15 mouse cellular contexts compared by ENCODE assay signal in the genomic region with DNA sequence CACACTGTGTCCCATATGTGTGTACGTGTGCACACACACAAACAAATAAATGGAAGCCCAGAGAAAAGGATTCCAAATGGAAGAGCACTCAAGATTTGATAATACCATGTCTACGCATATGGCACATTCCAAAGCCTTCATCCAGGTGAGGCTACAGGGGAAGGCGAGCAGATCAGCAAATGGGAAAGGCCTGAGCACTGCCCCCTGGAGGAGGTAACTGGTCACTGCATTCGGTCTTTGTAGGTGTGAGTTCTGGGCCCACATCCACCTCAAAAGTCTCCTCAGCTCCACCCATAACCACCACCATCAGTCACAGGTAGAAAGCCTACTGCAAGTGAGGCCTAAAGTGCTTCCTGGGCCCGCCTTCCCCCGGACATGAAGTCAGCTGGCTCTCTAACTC. TPM values are rescaled to one million over a fixed set of nuclear protein-coding genes. Genes with fewer than 3 reads are reported as not detected.
DNase-seq lines count a peak whose midpoint lies in the region; ATAC-seq and TF ChIP-seq lines count a peak whose summit lies in the region.
"Had no signal": no experiment of that assay in that cellular context is flagged by ENCODE, and none has a peak within 500 bp of the region (broad histone marks: within the 10 kb centered on the region; RNA-seq: fewer than 3 reads in every experiment).

No protein-coding gene starts in this region.

- no peak for ATAC-seq in hindbrain, postnatal 0 days
- ATAC-seq in hindbrain, embryonic 12.5 days (ENCODE audit: low FRiP score): no peak
- no peak for ATAC-seq in lung, embryonic 14.5 days (ENCODE audit: insufficient read depth)
- ATAC-seq in monocyte, adult 5-6 weeks (replicated peaks; ENCODE audit: insufficient number of reproducible peaks, low FRiP score, low TSS enrichment, poor library complexity, severe bottlenecking): 0 out of 2 replicates have a peak, but pooled peaks have one; percentile 40
- ATAC-seq: Patski had no signal

- no peak for DNase-seq in hindbrain, postnatal 0 days (ENCODE audit: low spot score)
- no peak for DNase-seq in lung, embryonic 14.5 days
- DNase-seq in lung, postnatal 14 days: no peak
- DNase-seq in midbrain, embryonic 10.5 days (ENCODE audit: low spot score): no peak
- no peak for DNase-seq in gastrocnemius, postnatal 25 days
- DNase-seq: cerebellum, postnatal 10 days had no signal

- no peak for TF ChIP-seq EP300 in ES-Bruce4 (IDR thresholded peaks at IDR 0.05; ENCODE audit: insufficient read depth, low read depth, low read length)

- H3K27me3 ChIP-seq in hindbrain, postnatal 0 days (ENCODE audit: insufficient read depth, low read length): no peaks in the 10 kb centered on the region
- no peaks in the 10 kb centered on the region for H3K27me3 ChIP-seq in hindbrain, embryonic 12.5 days
- H3K27me3 ChIP-seq in lung, embryonic 14.5 days (ENCODE audit: insufficient read depth, low read length): no peaks in the 10 kb centered on the region
- H3K27me3 ChIP-seq in ES-Bruce4 (ENCODE audit: control insufficient read depth, insufficient read depth, low read length, poor library complexity, severe bottlenecking): no peaks in the 10 kb centered on the region
- H3K27me3 ChIP-seq in midbrain, embryonic 10.5 days (ENCODE audit: low read depth, poor library complexity, severe bottlenecking): no peaks in the 10 kb centered on the region
- H3K27me3 ChIP-seq: kidney, embryonic 15.5 days; stomach, embryonic 15.5 days had no signal

- 91% methylated on average over 6 of the region's 6 CpGs for WGBS in hindbrain, postnatal 0 days
- WGBS in hindbrain, embryonic 12.5 days: 95% methylated on average over 6 of the region's 6 CpGs
- 86% methylated on average over 6 of the region's 6 CpGs for WGBS in lung, embryonic 14.5 days
- 89% methylated on average over 6 of the region's 6 CpGs for WGBS in midbrain, embryonic 10.5 days

- no peak overlapping the region for H3K4me2 ChIP-seq in hindbrain, postnatal 0 days (ENCODE audit: low read depth, low read length)
- no peak overlapping the region for H3K4me2 ChIP-seq in hindbrain, embryonic 12.5 days (replicated peaks)
- no peak overlapping the region for H3K4me2 ChIP-seq in lung, embryonic 14.5 days
- H3K4me2 ChIP-seq: hindbrain, embryonic 14.5 days; kidney, embryonic 15.5 days; midbrain, embryonic 11.5 days; stomach, embryonic 15.5 days had no signal

- H3K9ac ChIP-seq in hindbrain, postnatal 0 days (replicated peaks; ENCODE audit: low read length): no peak overlapping the region
- H3K9ac ChIP-seq in hindbrain, embryonic 12.5 days: no peak overlapping the region
- no peak overlapping the region for H3K9ac ChIP-seq in lung, embryonic 14.5 days
- H3K9ac ChIP-seq in ES-Bruce4 (ENCODE audit: low read depth, poor library complexity, severe bottlenecking): no peak overlapping the region
- H3K9ac ChIP-seq: hindbrain, embryonic 14.5 days; kidney, embryonic 15.5 days; stomach, embryonic 15.5 days had no signal

- no peak overlapping the region for H3K27ac ChIP-seq in hindbrain, postnatal 0 days
- no peak overlapping the region for H3K27ac ChIP-seq in hindbrain, embryonic 12.5 days
- H3K27ac ChIP-seq in lung, embryonic 14.5 days (ENCODE audit: low read depth): no peak overlapping the region
- H3K27ac ChIP-seq in ES-Bruce4 (ENCODE audit: insufficient read depth, low read length): no peak overlapping the region
- no peak overlapping the region for H3K27ac ChIP-seq in midbrain, embryonic 10.5 days (replicated peaks)
- H3K27ac ChIP-seq: forebrain, embryonic 10.5 days; hindbrain, embryonic 14.5 days; kidney, embryonic 15.5 days; stomach, embryonic 15.5 days had no signal

- no peaks in the 10 kb centered on the region for H3K9me3 ChIP-seq in hindbrain, postnatal 0 days (ENCODE audit: low read length)
- no peaks in the 10 kb centered on the region for H3K9me3 ChIP-seq in hindbrain, embryonic 12.5 days (replicated peaks)
- H3K9me3 ChIP-seq in lung, embryonic 14.5 days (ENCODE audit: low read depth, low read length): no peaks in the 10 kb centered on the region
- no peaks in the 10 kb centered on the region for H3K9me3 ChIP-seq in ES-Bruce4 (replicated peaks; ENCODE audit: control insufficient read depth, insufficient read depth, low read length, poor library complexity, severe bottlenecking)
- H3K9me3 ChIP-seq in midbrain, embryonic 10.5 days (replicated peaks): no peaks in the 10 kb centered on the region
- H3K9me3 ChIP-seq: forebrain, embryonic 10.5 days; kidney, embryonic 15.5 days; stomach, embryonic 15.5 days had no signal

- peak; percentile 13; the same call in 1 of the 2 replicates for TF ChIP-seq CTCF in hindbrain, postnatal 0 days (IDR thresholded peaks at IDR 0.05; ENCODE audit: low read depth)
- TF ChIP-seq CTCF in lung, embryonic 14.5 days (IDR thresholded peaks at IDR 0.05; ENCODE audit: low read depth): 0 out of 2 replicates have a peak, but pooled peaks have one; percentile 22
- peak; percentile 42 for TF ChIP-seq CTCF in ES-Bruce4 (IDR thresholded peaks at IDR 0.05; ENCODE audit: low read depth, low read length)

- H3K36me3 ChIP-seq in hindbrain, postnatal 0 days (ENCODE audit: insufficient read depth, low read length): no peaks in the 10 kb centered on the region
- no peaks in the 10 kb centered on the region for H3K36me3 ChIP-seq in hindbrain, embryonic 12.5 days
- no peaks in the 10 kb centered on the region for H3K36me3 ChIP-seq in lung, embryonic 14.5 days (ENCODE audit: insufficient read depth)
- H3K36me3 ChIP-seq in ES-Bruce4 (ENCODE audit: control insufficient read depth, insufficient read depth, low read length, poor library complexity, severe bottlenecking): no peaks in the 10 kb centered on the region
- no peaks in the 10 kb centered on the region for H3K36me3 ChIP-seq in midbrain, embryonic 10.5 days
- H3K36me3 ChIP-seq: forebrain, embryonic 10.5 days; kidney, embryonic 15.5 days; stomach, embryonic 15.5 days had no signal

- H3K4me3 ChIP-seq in hindbrain, postnatal 0 days (ENCODE audit: low read length): no peak overlapping the region
- H3K4me3 ChIP-seq in hindbrain, embryonic 12.5 days: no peak overlapping the region
- H3K4me3 ChIP-seq in lung, embryonic 14.5 days (ENCODE audit: low read depth, low read length): no peak overlapping the region
- H3K4me3 ChIP-seq in ES-Bruce4 (ENCODE audit: low read depth, low read length): no peak overlapping the region
- H3K4me3 ChIP-seq in midbrain, embryonic 10.5 days: no peak overlapping the region
- H3K4me3 ChIP-seq: forebrain, embryonic 10.5 days; kidney, embryonic 15.5 days; stomach, embryonic 15.5 days had no signal

- TF ChIP-seq POLR2A in ES-Bruce4 (IDR thresholded peaks at IDR 0.05; ENCODE audit: insufficient read depth, low read length): no peak

- H3K4me1 ChIP-seq in hindbrain, postnatal 0 days (ENCODE audit: insufficient read depth, low read length): no peaks in the 10 kb centered on the region
- H3K4me1 ChIP-seq in hindbrain, embryonic 12.5 days: no peaks in the 10 kb centered on the region
- no peaks in the 10 kb centered on the region for H3K4me1 ChIP-seq in lung, embryonic 14.5 days (ENCODE audit: insufficient read depth)
- no peaks in the 10 kb centered on the region for H3K4me1 ChIP-seq in ES-Bruce4 (ENCODE audit: control insufficient read depth, insufficient read depth, low read length)
- no peaks in the 10 kb centered on the region for H3K4me1 ChIP-seq in midbrain, embryonic 10.5 days
- H3K4me1 ChIP-seq: forebrain, embryonic 10.5 days; kidney, embryonic 15.5 days; stomach, embryonic 15.5 days had no signal

RNA-seq across cellular contexts. Expression of a gene that starts 26.2 kb away (rescaled TPM):
- 31.5 and 36.2 TPM in 2 replicates for total RNA-seq in hindbrain, postnatal 0 days (2014; rRNA removed)
- 36.4 and 45.0 TPM in 2 replicates for polyA plus RNA-seq in hindbrain, postnatal 0 days (2015; fragmentation: Nextera tagmentation; extraction: Ambion mirVana)
- polyA plus RNA-seq in hindbrain, embryonic 12.5 days (2016; fragmentation: Nextera tagmentation; extraction: Ambion mirVana): 12.6 and 13.7 TPM in 2 replicates
- 132 and 177 TPM in 2 replicates for polyA plus RNA-seq in lung, embryonic 14.5 days (2014; fragmentation: Nextera tagmentation; extraction: Ambion mirVana)
- polyA plus RNA-seq in ES-Bruce4 (2011; ENCODE audit: insufficient read depth, insufficient read length, low read depth, missing spikeins): 3.1 and 4.9 TPM in 2 replicates
- 117 to 205 TPM (median 169 TPM) in 3 replicates for total RNA-seq in monocyte, adult 5-6 weeks (2017)
- 7.0 and 8.0 TPM in 2 replicates for polyA plus RNA-seq in midbrain, embryonic 10.5 days (2016; fragmentation: Nextera tagmentation; extraction: Ambion mirVana)
- total RNA-seq in gastrocnemius, postnatal 25 days (2021): 10 to 100 TPM; 13.9 to 24.8 TPM
